Mouse (Mus musculus) layer of hippocampus, postnatal 36 days (tissue): ENCODE data around the gene Zkscan17. TPM values are rescaled to one million over a fixed set of nuclear protein-coding genes. Genes with fewer than 3 reads are reported as not detected.
A peak's percentile ranks its signal among the peaks of the same experiment; 100 is the strongest.
"Not testable (repeated sequence)": the region's sequence is repeated elsewhere in the genome, so short reads cannot be mapped to it uniquely, and the experiment has no call there.

Experiments
- DNase-seq, 2 experiments: peaks; one replicate each; pipeline ENCODE4 v3.0.0; 2022
- total RNA-seq, 2 experiments: library from RNA; stranded (reverse); gene quantifications; 2 replicates each; pipeline ENCODE4 v1.2.3; 2021

The Zkscan17 gene
- 1 to 10 TPM; 6.6 to 7.5 TPM for total RNA-seq

DNA sequence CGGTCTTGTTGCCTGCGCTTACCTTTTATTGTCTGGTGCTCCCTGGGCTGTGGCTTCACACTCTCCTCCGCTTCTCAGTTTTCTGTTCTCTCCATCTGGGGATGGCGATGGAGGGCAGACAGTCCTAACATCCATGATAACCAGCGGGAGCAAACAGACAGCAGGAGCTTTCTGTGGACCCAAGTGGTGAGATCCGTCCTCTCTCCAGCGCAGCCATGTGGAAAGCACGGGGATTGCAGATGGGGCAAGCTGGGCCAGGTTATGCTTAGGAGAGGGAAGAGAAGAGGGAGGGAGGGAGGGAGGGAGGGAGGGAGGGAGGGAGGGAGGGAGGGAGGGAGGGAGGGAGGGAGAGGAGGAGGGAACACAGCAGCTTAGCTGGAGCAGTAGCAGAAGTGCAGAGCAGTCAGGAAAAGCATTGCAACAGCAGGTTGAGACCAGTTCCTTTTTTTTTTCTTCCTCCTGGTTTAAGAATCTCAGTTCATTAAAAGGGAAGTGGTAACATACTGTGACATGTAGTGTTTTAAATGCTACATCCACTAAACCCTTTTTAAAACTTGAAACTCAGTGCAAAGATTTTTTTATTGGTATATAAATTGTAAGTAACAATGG is at the start of gene Zkscan17:
Zkscan17 (minus strand) TSS at position 280 of the 609 bp plus-strand sequence.
- DNase-seq, result no peak

DNA sequence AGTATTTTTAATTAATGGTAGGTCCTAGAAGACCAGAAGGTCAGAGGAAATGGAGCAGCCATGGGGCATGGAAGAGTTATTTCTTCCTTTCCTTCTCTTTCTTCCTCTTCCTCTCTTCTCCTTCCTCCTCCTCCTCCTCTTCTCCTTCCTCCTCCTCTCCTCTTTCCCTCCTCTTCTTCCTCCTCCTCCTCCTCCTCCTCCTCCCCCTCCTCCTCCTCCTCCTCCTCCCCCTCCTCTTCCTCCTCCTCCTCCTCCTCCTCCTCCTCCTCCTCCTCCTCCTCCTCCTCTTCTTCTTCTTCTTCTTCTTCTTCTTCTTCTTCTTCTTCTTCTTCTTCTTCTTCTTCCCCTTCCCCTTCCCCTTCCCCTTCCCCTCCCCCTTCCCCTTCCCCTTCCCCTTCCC is 49.6 kb upstream of the Zkscan17 start, which contains the start of gene Olfr222:
Olfr222 (minus strand) TSS at position 101 of the 400 bp plus-strand sequence.
- not testable (repeated sequence) for DNase-seq

DNA sequence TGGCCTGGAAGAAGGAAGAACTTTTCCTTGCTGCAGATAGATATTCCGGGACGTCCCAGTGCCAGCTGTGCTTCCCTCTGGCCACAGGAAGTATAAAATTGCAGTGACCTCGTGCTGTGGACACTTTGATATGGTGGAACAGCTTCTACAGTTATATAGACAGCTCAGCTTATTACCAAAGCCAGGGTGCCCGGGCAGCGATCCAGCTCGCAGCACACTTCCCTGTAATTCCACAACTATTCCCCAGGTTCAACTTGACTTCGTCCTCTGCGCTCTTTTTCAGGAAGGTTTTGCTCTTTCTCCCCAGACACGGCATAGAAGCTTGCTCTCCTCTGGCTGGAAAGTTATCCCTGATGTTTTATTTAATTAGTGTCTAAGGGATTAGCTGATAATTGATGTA is 49.2 kb upstream of the Zkscan17 start:
- no peak for DNase-seq

DNA sequence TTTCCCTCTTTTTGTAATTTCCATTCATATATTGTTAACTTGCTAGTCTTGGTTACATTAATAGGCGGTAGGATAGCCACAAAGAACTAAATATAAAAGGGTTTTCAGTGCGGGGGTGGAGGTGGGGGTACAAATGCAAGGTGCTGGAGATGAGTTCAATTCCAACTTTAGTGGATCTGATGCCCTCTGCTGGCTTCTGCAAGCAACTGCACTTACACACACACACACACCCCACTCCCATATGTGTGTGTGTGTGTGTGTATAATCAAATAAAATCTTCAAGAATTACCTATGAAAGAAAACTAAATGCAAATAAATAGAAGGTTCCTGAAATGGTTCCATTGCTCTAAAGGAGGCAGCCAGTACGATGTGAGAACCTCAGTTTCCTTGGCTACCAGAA is 42.8 kb upstream of the Zkscan17 start:
- no peak for DNase-seq

DNA sequence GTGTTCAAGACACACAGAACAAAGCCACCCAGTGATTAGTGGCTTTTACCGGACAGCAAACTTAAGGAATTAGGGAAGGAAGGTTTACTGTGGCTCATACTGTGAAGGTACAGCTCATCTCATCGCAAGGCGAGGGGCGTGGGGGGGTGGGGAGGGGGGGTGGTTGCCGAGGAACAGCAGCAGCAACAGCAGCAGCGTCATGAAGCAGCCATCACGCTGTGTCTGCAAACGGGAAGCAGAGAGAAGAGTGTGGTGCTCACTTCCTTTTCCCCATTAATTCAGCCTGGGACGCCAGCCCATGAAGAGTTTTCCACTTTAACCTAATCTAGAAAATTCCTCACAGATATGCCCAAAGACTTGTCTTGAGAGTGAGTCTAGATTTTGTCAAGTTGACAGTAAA is 36.3 kb upstream of the Zkscan17 start:
- no peak for DNase-seq

DNA sequence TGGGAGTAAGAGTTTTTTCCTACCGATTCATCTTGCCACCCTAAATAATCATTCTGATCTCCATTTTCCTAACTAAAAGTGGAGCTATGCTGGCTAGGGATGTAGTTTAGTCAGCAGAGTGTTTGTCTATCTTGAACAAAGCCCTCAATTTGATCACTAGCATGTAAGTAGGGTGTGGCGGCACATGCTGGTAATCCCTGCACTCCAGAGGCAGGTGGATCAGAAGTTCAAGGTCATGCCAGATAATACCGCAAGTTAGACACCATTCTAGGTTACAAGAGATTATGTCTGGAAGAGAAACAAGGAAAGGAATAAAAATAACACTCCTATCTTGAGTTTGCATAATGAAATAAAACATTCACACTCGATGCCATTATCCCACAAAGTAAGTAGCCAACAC is 35.8 kb upstream of the Zkscan17 start:
- DNase-seq, result no peak

DNA sequence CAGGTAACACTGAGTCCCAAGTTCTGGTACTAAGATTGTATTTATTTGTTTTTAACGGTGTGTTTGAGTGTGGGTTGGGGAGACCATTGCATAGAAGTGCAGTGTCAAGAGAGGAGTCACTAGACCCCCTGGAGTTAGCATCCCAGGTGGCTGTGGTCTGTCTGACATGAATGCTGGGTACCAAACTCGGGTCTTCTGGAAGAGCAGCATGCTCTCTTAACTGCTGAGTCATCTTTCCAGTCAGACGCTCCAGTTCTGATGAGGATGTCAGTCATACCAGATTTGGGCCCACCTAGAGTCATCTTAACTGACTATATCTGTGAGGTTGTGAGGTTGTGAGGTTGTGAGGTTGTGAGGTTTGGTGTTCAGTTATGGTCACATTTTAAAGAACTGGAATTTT is 34.4 kb upstream of the Zkscan17 start:
- no peak for DNase-seq

DNA sequence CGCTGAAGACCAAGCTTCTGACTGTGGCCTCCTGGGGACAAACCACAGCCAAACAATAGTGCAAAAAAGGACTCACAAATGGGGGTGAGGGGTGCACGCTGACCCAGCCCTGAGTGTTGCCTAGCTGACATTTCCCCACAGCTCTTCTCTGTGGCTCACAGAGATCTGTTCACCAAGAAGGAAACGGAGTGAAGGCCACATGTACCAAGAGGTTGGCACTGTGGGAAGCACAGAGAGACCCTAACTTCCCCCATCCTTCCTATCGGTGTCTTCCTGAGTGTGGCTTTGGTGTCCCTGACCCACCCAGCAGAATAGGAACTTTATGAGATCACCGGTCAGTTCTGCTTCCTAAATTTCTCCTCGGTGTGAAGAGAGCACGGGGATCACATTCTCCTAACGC is 28.0 kb upstream of the Zkscan17 start:
- DNase-seq, result no peak

DNA sequence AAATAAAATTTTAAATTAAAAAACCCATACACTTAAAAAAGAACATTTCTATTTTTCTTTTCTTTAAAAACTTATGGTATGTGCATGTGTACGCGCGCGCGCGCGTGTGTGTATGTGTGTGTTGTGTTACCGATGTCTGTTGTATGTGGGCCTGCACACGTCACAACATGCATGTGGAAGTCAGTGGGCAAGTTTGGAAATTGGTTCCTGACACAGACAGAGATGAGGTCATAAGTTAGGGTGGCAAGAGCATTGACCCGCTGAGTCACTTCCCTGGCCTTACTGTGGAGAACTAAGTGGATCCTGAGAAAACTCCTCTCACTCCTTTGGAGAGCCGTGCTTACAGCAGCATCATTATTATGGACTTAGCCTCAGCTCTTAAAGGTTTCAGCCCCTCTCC is 27.6 kb upstream of the Zkscan17 start:
- DNase-seq, result no peak

DNA sequence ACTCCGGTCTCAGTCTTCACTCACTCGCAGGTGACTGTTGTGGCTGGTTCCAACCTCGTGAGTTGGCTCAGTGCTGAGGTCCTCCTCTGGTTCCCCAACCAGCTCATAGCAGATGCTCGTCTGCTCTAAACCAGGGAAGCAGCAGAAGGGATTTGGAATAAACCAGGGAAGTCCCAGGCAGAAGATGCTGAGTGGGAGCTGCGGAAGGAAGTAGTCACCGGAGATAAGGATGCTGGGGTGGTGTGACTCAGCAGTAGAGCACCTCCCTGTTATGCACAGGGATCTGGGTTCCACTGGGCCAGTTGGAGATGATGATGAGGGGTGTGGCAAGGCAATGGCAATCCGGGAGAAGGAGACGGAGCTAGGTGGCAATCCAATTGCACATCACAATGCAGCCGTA is 17.5 kb upstream of the Zkscan17 start:
- no peak for DNase-seq

DNA sequence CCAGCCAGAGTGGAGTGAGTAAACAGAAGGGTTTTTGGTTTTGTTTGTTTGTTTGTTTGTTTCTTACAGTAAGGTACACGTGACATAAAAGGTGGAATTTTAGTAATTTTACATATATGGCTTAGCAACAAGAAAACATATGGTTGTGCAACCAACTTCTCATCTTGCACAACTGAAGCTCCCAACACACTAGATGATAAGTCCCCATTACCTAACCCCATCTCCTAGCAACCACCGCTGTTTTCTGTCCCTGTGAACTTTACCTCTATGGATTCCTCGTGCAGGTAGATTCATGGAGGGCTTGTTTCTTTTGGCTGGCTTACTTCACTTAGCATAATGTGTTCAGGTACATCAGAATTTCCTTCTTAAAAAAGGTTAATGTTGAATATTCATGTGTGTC is 16.8 kb upstream of the Zkscan17 start:
- no peak for DNase-seq

DNA sequence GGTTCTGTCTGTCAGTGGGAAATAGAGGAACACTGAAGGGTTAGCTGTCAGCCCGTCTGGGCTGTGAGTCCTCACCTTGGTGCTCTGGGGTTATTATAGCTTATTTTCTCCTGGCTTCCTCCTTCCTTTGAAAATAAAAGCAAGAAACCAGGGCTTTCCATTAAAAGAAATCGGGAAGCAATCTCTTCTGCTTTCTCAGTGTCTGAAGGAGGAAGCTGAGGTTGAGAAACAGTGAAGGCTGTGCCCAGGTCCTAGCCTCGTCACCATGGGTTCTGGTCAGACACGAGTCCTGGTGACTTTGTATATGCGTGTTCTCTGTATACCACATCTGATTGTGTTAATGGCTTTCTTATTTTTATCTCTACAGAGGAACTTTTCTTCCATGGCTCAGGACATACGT is 15.9 kb upstream of the Zkscan17 start:
- DNase-seq, result no peak

DNA sequence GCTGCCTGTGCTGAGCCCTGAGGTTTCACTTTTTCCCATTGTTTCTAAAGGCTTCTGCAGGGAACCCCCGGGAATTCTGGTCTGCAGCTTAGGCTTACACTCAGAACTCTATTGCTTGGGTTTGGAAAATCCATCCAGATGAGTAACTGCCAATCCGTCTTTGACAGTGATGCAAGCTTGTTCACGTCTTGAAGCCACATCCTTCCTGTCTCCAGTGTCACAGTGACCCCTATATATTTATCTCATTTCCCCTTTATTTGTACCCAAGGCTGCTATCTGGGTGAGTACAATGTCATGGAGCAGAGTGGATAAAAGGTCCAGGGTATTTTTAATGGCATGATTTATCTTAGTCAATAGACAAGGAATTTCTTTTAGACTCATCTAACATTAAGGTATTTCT is 14.8 kb upstream of the Zkscan17 start, which contains the start of gene Nlrp3:
Nlrp3 (plus strand) TSS at position 245 of the 400 bp plus-strand sequence.
- no peak for DNase-seq

DNA sequence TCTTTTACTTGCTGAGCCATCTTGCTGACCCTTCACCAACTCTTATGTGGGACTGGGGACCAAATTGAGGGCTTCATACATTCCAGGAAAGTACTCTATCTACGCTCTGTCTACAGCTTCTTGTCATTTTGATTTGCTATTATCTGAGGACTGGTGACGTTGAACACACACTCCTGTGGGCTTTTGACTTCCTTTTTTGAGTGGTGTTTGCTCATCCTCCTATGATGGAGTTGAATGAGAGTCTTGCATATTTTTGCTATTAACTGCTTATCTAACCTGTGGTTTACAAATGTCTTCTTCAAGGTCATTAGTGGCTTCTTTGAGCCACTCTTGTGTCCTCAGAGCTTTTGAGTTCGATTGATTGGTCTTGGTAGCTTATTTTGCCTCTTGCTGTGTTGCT is 13.6 kb upstream of the Zkscan17 start:
- no peak for DNase-seq

DNA sequence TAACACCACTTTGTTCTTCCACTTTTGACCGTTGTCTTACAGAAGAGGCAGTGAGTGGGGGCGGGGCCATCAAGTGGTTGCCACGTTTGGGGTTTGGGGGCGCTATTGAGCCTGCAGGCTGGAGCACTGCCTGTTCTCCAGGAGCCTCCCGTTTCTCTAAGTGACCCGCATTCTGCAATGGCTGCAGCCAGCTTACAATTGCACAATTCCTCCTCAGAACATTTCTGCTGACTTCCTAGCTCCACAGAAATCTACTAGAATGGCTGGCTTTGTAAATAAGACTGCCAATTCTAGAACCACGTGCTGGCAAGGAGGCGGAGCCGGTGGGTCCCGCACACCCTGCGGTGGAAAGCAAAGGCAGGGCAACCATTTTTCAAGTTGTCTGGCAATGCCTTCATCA is 11.8 kb upstream of the Zkscan17 start:
- DNase-seq, result peak; percentile 38

DNA sequence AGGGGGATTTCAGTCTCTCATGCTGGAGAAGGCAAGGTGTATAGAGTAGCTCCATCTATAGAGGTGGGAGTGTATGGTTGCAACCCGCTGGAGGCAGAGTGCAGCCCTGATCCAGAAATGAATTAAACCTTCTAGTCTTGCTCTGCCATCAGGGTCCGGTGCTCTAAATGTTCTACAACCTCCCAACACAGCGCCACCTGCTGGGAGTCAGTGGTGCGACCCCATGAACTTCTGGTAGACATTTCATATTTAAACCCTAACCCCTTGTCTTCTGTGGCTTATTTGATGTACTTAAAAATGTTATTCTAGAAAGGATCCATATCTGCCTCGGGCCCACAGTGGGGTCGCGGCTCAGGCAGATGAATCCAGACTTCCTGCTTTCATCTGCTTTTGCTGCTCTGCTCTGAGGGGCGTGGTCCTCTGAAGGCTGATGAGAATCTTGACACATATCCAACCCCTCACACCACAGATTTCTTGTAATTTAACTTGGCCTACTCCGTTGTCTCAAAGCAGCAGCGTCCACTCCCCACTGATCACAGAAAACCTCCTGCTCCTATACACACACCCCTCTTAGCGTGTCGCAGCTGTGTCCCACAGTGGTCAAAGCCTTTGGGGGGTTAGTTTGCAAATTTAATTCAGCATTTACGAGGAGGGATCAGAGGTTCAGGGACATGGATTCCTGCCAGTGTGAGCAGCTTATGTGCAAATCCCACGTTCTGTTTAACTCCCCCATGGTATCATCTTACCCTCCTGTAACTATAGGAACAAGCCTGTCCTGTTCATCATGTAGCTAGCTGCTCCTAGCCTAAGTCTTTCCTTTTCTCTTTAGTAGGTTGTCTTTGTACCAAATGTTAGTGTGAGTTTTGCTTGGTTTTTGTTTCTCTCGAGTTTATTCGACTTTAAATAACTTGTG is 10.9 kb upstream of the Zkscan17 start:
- no peak for DNase-seq

DNA sequence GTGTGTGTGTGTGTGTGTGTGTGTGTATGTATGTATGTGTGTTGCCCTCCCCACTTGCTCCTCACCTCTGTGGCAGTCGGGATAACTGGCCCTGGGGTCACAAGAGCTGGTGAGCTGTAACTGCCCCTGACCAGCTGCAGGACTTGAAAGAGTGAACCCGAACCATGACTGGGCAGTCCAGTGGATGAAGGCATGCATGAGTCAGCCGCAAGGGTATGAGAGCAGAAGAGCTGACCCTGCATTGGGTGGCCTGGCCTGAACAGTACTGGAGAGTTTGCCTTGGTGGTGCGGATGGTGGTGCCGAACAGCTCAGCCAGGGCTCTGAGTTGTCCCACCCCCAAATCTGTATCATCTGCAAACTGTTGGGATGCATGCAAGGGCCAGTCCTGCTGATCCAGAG is 5.0 kb upstream of the Zkscan17 start:
- DNase-seq, result no peak

DNA sequence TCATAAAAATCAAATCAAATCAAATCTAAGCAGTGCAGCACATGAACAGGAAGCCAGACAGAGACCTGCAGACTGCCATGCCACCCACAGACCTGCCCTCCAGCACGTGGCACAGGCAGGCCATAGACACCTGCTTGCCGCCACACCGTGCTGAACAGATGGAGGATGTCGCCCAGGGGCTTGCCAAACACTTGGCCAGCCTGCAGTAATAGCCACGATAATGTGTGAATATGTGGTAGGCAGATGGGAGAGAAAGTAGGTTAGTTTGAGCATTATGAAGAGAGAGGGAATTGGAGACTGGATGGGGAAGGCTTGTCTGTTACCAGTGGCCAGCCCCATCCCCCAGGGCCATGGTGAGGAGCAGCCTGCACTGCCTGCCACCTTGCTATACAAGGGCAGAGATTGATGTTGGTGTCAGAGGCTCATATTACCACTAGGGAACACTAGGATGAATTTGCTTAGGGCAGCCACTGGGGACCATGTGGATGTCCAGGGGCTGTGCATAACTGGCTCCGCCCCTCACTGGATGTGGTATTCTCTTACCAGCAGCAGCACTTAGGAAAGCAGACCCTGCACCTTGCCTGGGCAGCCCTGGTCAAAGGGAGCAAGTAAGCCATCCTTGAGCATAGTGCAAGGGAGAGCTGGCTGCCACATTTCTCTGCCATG is 4.5 kb upstream of the Zkscan17 start:
- DNase-seq, result peak in 1 of 2 experiments; percentile 19

DNA sequence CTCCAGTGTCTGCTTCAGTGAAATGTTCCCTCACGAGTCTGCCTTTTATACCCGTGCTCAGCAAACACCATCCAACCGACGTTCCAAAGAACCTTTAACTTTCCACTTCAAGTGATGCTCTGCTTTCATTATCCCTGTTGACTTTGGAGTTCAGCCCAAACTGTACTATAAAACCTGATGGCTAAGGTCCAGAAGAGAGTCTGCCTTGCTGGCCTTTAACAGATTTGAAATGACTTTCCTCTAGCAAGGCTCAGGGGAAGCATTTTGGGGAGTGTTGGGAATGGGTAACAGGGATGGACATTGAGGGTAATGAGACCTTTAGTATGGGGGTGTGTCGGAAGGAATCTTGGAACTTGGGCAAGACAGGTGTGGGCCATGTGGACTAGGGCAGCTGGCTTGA is 3.7 kb upstream of the Zkscan17 start:
- no peak for DNase-seq

DNA sequence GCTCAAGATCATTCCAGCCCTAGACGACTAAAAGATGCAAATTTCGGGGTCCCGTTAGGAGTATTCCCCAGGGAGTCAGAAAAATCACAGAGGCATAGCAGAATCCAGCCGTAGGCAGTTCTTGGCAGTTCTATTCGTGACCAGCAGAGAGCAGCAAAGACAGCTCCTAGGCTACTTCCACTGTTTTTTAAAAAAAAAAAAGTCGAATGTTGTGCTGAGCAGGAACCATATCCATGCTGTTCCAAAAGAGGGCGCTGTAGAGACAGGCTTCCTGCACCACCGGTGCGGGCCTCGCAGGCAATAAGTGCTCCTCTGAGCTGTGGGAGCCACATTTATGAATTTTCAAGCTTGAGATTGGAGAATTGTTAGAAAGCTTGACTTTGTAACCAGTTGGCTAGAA is 1.3 kb downstream of the Zkscan17 start:
- DNase-seq, result peak; percentile 69 to 70

DNA sequence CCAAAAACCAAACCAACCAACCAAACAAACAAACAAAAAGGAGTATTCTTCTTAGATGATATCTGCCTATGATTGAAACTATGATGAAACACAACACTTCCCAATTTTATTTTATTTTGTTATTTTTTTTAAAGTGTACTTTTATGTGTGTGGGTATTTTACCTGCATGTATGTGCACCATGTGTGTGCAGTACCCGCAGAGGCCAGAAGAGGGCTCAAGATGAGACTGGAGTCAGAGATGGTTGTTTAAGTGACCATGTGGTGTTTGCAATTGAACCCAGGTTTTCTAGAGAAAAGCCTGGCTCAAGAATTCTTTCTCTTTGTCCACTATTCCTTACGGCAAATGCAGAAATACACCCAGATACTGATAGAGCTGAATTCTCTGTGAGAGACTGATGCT is 2.4 kb downstream of the Zkscan17 start:
- no peak for DNase-seq

DNA sequence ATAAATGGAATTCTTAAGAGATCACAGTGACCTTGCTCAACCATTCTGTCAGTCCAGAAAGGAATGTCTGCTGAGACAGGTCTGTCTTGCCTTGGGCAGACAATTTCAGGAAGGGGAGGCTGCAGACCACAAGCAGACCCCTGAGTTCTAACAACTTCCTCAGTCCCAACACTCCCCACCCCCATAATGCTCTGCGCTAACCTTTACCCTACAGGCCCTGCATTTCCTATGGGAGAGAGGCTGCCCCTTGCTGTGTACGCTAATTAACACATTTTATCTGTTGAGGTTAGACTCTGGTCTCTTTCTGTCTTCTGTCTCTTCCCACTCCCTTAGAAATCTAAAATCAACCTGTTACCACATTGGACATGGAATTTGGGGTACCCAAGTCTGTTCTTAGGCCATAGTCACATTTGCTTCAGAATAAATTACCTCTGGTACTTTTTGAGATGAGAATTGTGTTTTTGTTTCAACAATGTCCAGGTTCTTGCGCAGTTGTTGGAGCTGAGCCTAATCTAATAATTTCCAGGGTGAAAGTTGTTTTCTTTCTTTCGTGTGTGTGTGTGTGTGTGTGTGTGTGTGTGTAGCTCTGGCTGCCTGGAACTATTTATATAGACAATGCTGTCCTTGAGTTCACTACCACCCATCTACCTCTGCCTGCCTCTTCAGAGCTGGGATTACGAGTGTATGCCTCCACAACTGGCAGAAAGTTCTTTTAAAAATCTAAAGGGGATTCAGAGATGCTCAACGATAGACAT is 6.6 kb downstream of the Zkscan17 start:
- DNase-seq, result no peak

DNA sequence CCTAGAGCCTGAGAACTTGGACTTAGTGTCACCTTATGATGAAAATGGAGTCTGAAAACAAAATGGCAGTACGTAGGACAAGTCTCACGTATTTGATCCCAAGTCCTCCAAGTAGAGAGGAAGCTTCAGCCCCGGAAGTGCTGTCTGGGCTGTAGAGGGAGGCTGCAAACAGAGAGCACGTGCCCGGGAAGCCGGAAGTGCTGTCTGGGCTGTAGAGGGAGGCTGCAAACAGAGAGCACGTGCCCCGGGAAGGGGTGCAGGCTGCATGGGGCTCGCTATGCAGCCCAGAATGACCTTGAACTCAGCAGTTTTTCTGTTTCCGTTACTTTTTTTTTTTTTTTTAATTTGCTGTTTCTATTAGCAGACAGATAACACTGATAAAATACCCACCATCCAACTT is 8.3 kb downstream of the Zkscan17 start:
- DNase-seq, result no peak
